Comparison of ENCODE assay signal across 9 mouse cellular contexts in genomic region chr2:180779226-180780104, GRCm38 (mm10). TPM values are rescaled to one million over a fixed set of nuclear protein-coding genes. Genes with fewer than 3 reads are reported as not detected.
DNase-seq lines count a peak whose midpoint lies in the region; ATAC-seq and TF ChIP-seq lines count a peak whose summit lies in the region.
"Had no signal": no experiment of that assay in that cellular context is flagged by ENCODE, and none has a peak within 500 bp of the region (broad histone marks: within the 10 kb centered on the region; RNA-seq: fewer than 3 reads in every experiment).

No protein-coding gene starts in this region.

- H3K9me3 ChIP-seq in heart, postnatal 0 days (replicated peaks; ENCODE audit: control insufficient read depth, low read length), result no peaks in the 10 kb centered on the region
- H3K9me3 ChIP-seq: limb, embryonic 12.5 days had no signal

- no peak overlapping the region for H3K9ac ChIP-seq in heart, postnatal 0 days (replicated peaks; ENCODE audit: low read depth, low read length)
- H3K9ac ChIP-seq: limb, embryonic 12.5 days had no signal

- H3K27me3 ChIP-seq in heart, postnatal 0 days (ENCODE audit: control insufficient read depth, insufficient read depth, low read length), result peaks cover 65% of the 10 kb centered on the region

- no peak overlapping the region for H3K4me3 ChIP-seq in heart, postnatal 0 days (ENCODE audit: low read depth, low read length)
- H3K4me3 ChIP-seq: limb, embryonic 12.5 days had no signal

- TF ChIP-seq CTCF in heart, postnatal 0 days (IDR thresholded peaks at IDR 0.05; ENCODE audit: low read depth), result peak; percentile 97

- H3K4me2 ChIP-seq in heart, postnatal 0 days (ENCODE audit: low read depth, low read length), result no peak overlapping the region
- H3K4me2 ChIP-seq: limb, embryonic 12.5 days had no signal

- no peaks in the 10 kb centered on the region for H3K4me1 ChIP-seq in heart, postnatal 0 days (ENCODE audit: control insufficient read depth, insufficient read depth)

- H3K36me3 ChIP-seq in heart, postnatal 0 days (replicated peaks; ENCODE audit: control insufficient read depth, insufficient read depth, low read length), result no peaks in the 10 kb centered on the region
- H3K36me3 ChIP-seq: limb, embryonic 12.5 days had no signal

- DNase-seq in cerebellum, adult 11 months, result peak; percentile 42
- no peak for DNase-seq in cerebellum, adult 9-11 months
- DNase-seq in ZHBTc4 (ENCODE audit: low read depth, low spot score), result peak; percentile 75
- peak; percentile 74 for DNase-seq in embryo, embryonic 11 days
- peak; percentile 35 for DNase-seq in heart, postnatal 0 days (ENCODE audit: low spot score)
- DNase-seq in layer of hippocampus, adult 8-10 months (ENCODE audit: low spot score in 2 of 2), result peak; percentile 28 to 53
- DNase-seq in lung, postnatal 4 days, result peak; percentile 38 to 60
- peak; percentile 77 to 82 for DNase-seq in right cerebral cortex, postnatal 10 days (ENCODE audit: low spot score in 2 of 2)

- H3K27ac ChIP-seq in heart, postnatal 0 days (ENCODE audit: low read depth), result no peak overlapping the region
- H3K27ac ChIP-seq: limb, embryonic 12.5 days had no signal

- ATAC-seq in heart, postnatal 0 days (ENCODE audit: insufficient read depth, low read depth), result no peak; the same call in 1 of the 2 replicates

- 24% methylated on average over 12 of the region's 12 CpGs for WGBS in heart, postnatal 0 days

- no peak for TF ChIP-seq EP300 in heart, postnatal 0 days (IDR thresholded peaks at IDR 0.05; ENCODE audit: low read depth)

RNA-seq across cellular contexts. Expression of gene Bhlhe23, which starts 2.8 kb away (rescaled TPM):
- total RNA-seq in heart, postnatal 0 days (2014; rRNA removed; ENCODE audit: low replicate concordance), result not detected in 2 replicates
- not detected in 2 replicates for polyA plus RNA-seq in heart, postnatal 0 days (2015; fragmentation: Nextera tagmentation; extraction: Ambion mirVana)
- not detected for total RNA-seq in layer of hippocampus, adult 8-10 months (2022)
- polyA plus RNA-seq: limb, embryonic 12.5 days had no signal

RNA-seq across cellular contexts. Expression of gene Slc17a9, which starts 54.4 kb away (rescaled TPM):
- total RNA-seq in heart, postnatal 0 days (2014; rRNA removed; ENCODE audit: low replicate concordance), result 1.5 TPM in 1 of 2 replicates, not detected in the other
- 0.44 and 0.60 TPM in 2 replicates for polyA plus RNA-seq in heart, postnatal 0 days (2015; fragmentation: Nextera tagmentation; extraction: Ambion mirVana)
- 1 to 10 TPM in 1 of 4 experiments, under 1 TPM in 3; 0.29 to 1.0 (median 0.71) TPM for total RNA-seq in layer of hippocampus, adult 8-10 months (2022)
